Mouse (Mus musculus) mouse trophoblast stem cell (cell line): ENCODE data around the gene Cnot6l.

Experiments used
- in situ Hi-C, 2 experiments: fragments of 300-500 bp; cut with MseI, MboI; formaldehyde crosslinking; loops; 2 replicates in 1 of 2; 3 replicates in 1 of 2; pipeline ENCODE4 v1.15.1; 2025

The Cnot6l gene

GRCm38 (mm10) chr5:96164021-96164411, at the start of gene Cnot6l:
Cnot6l (minus strand) TSS chr5:96164171.
- in situ Hi-C loops = no loop called here

GRCm38 (mm10) chr5:96209916-96210583, 46.1 kb upstream of the Cnot6l start:
- in situ Hi-C loops = no loop called here

- in situ Hi-C loops = no loop called here
Measured at GRCm38 (mm10) chr5:96209459-96209858, 45.5 kb upstream of the Cnot6l start, which contains the start of gene Mrpl1. Mrpl1 (plus strand) TSS chr5:96209493.

GRCm38 (mm10) chr5:96208543-96208942, 44.6 kb upstream of the Cnot6l start:
- in situ Hi-C loops = no loop called here

GRCm38 (mm10) chr5:96207531-96207930, 43.6 kb upstream of the Cnot6l start:
- in situ Hi-C loops = no loop called here

GRCm38 (mm10) chr5:96206897-96207296, 42.9 kb upstream of the Cnot6l start:
- in situ Hi-C loops = no loop called here

GRCm38 (mm10) chr5:96201462-96202154, 37.6 kb upstream of the Cnot6l start:
- in situ Hi-C loops = no loop called here

GRCm38 (mm10) chr5:96200269-96200668, 36.3 kb upstream of the Cnot6l start:
- in situ Hi-C loops = no loop called here

- in situ Hi-C loops = no loop called here
Measured at GRCm38 (mm10) chr5:96198271-96198670, 34.3 kb upstream of the Cnot6l start.

- in situ Hi-C loops = no loop called here
Measured at GRCm38 (mm10) chr5:96196547-96197052, 32.6 kb upstream of the Cnot6l start.

- in situ Hi-C loops = no loop called here
Measured at GRCm38 (mm10) chr5:96191251-96191650, 27.3 kb upstream of the Cnot6l start.

- in situ Hi-C loops = no loop called here
Measured at GRCm38 (mm10) chr5:96189761-96190160, 25.8 kb upstream of the Cnot6l start.

GRCm38 (mm10) chr5:96183987-96184386, 20.0 kb upstream of the Cnot6l start:
- in situ Hi-C loops = no loop called here

- in situ Hi-C loops = no loop called here
Measured at GRCm38 (mm10) chr5:96183211-96183610, 19.2 kb upstream of the Cnot6l start.

- in situ Hi-C loops = no loop called here
Measured at GRCm38 (mm10) chr5:96176879-96177358, 12.9 kb upstream of the Cnot6l start.

- in situ Hi-C loops = no loop called here
Measured at GRCm38 (mm10) chr5:96176121-96176520, 12.2 kb upstream of the Cnot6l start.

- in situ Hi-C loops = no loop called here
Measured at GRCm38 (mm10) chr5:96171765-96172164, 7.8 kb upstream of the Cnot6l start.

GRCm38 (mm10) chr5:96170443-96170842, 6.5 kb upstream of the Cnot6l start:
- in situ Hi-C loops = no loop called here

GRCm38 (mm10) chr5:96166761-96167160, 2.8 kb upstream of the Cnot6l start:
- in situ Hi-C loops = no loop called here

- in situ Hi-C loops = no loop called here
Measured at GRCm38 (mm10) chr5:96163396-96164020, 463 bp downstream of the Cnot6l start.

GRCm38 (mm10) chr5:96162399-96163331, 1.3 kb downstream of the Cnot6l start:
- in situ Hi-C loops = no loop called here
